Mouse (Mus musculus): ENCODE results near the gene Ostm1.

DNA sequence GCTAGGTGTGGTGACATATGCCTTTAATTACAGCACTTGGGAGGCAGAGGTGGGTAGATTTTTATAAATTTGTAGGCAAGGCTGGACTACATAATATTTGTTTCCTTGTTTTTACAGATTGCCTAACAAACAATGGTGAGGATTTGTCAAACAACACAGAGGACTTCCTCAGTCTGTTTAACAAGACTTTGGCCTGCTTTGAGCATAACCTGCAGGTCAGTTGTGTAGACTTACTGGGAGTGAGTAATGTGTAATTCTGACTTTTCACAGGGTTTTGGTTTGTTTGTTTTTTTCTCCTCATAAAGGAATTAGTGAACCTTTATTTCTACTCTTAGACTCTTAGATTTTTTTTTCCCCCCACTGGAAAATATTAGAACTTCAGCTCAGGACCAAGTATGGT is 109.2 kb downstream of the Ostm1 start:
- no peak for TF ChIP-seq CTCF (IDR thresholded peaks at IDR 0.05; ENCODE audit: extremely low read depth, insufficient read depth, low read length)
- no peak for TF ChIP-seq POLR2A (IDR thresholded peaks at IDR 0.05; ENCODE audit: extremely low read depth, insufficient read depth, low read length)
